Mouse (Mus musculus) layer of hippocampus, postnatal 25 days (tissue): ENCODE data around the gene Nfatc2. TPM values are rescaled to one million over a fixed set of nuclear protein-coding genes. Genes with fewer than 3 reads are reported as not detected.

Experiments used
- DNase-seq, 2 experiments: peaks; one replicate each; pipeline ENCODE4 v3.0.0; 2022; ENCODE audit warnings: mixed read lengths in 2 of 2, low spot score in 1 of 2; ENCODE audit errors: extremely low spot score in 1 of 2
- total RNA-seq, 2 experiments: library from RNA; stranded (reverse); gene quantifications; 2 replicates each; pipeline ENCODE4 v1.2.3; 2021

Gene Nfatc2
- total RNA-seq, result 10 to 100 TPM; 16.1 to 21.6 TPM

DNA sequence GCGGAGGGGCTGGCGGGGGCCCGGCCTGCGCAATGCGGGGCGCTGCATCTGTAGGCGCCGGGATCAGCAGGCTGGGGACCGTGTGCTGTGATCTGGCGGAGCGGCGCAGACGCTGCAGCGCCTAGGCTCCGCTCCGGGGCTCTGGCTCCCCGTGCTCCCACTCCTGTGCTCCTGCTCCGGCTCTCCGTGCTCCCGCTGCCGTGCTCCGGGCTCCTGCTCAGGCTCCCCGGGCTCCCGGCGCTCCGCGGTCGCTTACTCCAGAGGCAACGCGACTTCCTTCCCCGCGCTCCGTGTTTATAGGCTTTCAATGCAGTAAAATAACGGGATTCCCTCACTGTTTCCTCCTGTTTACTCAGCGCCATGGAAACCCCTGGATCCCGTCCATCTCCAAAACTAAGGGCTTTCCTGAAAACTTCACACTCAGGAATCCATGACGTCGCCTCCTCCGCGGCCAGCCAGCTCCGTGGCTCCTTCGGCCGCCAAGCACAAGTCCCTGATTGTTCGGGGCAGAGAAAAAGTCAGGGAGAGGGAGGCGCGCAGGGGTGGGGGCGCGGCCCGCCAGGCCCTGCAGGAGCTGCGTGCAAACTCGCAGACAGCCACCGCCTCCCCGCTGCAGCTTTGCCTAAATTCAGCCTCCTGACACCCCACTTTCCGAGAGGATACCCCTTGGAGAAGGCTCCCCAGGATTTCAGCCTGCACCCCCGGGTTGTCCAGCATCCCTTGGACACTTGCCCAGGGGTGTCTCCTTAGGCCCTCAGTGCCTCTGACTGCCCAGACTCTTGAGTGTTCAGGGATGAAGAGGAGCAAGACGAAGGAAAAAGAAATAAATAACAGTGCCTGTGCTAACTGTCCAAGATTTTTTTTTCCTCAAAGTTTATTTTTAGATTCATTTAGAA, at the start of gene Nfatc2:
TSS of gene Nfatc2 (minus strand) at position 167 of the 896 bp plus-strand sequence.
- peak; percentile 59 to 63 for DNase-seq

DNA sequence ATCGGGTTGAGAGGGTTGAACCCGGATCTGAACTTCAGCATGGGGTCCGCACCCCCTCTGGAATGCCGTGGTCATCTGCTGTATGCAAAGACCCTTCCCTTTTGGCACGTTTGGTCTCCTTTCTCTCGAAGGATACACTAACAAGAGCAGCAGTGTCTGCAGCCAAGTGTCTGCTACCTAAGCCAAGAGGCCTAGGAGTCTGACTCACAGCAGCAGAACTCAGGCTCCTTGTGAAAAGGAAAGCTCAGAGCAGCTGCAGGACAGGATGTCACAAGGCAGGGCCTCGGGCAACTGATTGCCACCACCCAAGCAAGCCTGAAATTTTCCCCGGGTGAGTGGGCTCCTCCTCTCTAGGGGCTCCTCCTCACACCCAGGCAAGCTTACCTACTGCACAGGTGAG, 46.7 kb upstream of the Nfatc2 start:
- DNase-seq, result no peak

DNA sequence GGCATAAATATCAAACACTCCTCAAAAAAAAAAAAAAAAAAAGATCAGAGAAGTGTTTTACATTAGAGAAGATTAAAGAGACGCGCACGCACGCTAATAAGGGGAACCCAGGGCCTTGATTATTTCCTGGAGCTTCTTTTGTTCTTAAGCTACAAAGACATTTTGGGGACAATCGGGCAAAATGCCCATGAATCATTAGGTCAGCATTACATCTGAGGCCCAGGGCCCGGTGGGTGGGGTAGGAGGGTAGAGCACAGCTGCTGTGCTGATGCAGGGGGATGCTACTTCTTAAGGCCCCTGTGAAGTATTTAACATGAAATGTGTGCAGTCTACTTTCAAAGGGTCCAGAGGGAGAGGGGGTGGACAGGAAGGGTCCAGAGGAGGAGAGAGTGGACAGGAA, 43.4 kb upstream of the Nfatc2 start:
- no peak for DNase-seq

DNA sequence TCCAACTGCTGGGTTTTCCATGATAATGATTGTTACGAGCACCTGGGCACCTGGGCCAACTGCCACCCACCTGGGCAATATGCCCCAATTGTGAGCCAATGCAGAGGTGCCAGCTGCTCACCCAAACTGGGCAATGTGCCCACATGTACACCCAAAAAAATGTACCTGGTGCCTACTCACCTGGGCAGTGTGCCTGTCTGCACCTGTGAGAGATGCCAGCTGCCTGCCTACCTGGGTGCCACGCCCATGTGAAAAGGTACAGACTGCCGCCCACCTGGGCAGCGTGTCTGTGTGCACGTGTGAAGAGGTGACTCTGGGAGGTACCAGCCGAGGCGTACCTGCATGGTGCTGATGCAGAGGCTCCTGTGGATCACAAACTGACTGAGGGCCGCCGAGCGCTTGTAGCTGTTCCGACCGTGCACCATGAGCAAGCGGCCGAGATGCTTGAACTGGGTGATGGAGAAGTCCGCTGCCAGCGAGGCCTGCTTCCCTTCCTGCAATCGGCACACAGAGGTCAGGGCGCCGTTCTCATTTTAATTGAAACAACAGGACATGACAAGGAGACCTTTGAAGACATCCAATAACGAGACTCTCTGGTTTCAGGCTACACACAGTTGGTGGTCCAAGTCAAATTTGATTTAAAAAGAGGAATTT, 42.2 kb upstream of the Nfatc2 start:
- DNase-seq, result no peak

DNA sequence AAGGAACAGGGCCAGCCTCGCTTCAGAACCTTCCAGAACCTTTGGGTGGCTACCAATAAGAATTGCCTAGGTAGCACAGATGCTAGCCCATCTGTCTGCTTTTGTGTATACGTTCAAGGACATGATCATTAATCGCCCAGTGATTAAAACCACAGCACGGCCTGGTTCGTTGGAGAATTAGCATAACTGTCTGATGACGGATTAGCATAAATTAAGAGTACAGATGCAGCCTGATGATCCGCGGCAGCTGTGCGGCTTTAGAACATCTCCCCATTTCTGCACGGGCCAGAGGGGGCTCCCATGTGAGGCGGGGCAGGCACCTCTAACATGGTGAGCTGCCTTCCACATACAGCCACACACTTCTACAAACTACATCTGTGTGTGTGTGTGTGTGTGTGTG, 40.7 kb upstream of the Nfatc2 start:
- DNase-seq, result no peak

DNA sequence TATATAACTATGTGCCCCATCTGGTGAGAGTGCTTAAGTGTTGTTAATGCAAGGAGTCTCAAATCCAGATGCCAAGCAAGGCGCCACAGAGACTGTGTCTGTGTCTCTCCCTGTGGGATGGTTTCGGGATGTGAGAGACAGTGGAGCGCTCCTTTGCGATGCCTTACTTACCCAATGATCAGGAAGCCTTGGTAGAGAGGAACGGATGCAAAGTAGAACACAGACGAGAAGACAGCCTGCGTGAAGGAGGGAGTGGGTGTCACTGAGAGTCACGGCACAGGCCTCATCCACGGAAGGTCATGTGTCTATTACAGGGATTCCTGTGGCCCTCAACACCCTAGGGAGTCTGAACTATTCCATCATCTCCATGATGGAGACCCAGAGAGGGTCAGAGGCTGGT, 39.0 kb upstream of the Nfatc2 start:
- no peak for DNase-seq

DNA sequence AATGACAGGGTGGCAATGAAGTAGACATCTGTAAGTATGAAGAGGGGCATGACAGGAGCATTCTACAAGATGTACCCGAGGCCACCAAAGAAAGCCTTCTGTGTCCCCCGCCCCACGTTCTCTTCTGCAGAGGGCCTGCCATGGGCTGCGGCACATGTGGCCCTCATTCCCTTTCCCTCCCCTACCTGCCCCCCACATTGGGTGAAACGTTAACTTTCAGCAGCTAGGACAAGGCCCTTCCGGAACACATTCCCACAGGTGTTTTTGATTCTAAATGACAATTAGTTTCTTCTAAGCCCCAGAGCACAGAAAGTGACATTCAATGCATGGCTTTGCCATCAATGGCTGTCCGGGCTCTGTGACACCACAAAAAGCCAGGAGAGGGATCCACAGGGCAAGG, 33.4 kb upstream of the Nfatc2 start:
- DNase-seq, result no peak

DNA sequence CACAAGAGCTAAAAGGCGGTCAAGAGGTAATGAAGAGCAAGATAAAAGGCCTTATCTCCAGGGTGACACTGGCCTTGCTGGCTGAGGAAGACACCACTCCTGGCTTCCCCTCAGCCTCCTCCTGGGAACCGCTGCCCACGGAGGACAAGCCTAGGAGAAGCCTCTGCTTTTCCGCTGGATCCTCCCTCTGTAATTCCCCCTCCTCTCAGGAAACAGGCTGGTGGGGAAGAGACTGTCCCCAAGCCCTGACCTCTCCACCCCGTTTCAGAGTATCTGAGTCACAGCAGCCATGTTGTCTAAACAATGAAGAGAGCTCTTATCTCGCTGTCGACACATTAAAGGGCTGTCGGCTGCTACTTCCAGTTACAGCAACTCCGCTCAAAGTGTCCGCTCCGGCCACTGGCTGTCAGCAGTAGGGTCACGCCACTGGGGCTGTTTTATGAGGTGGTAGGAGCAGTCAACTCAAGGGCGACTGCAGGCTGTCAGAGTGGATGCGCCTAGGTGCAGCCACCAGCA, 31.9 kb upstream of the Nfatc2 start:
- DNase-seq, result no peak

DNA sequence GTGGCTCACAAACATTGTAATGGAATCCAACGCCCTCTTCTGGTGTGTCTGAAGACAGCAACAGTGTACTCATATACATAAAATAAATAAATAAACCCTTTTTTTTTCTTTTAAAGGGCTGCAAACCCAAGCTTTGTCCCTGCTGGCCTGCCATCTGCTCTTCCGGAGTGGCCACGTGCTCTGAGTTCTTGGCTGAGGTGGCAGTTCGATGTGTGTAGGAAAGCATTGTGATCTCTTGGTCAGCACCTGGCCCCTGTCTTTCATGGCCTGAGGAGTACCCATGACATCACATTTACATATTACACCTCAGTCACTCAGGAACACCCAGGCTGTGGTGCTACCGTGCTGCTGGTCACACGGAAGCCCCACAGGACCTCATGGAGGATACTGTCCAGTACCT, 31.1 kb upstream of the Nfatc2 start:
- DNase-seq, result no peak

DNA sequence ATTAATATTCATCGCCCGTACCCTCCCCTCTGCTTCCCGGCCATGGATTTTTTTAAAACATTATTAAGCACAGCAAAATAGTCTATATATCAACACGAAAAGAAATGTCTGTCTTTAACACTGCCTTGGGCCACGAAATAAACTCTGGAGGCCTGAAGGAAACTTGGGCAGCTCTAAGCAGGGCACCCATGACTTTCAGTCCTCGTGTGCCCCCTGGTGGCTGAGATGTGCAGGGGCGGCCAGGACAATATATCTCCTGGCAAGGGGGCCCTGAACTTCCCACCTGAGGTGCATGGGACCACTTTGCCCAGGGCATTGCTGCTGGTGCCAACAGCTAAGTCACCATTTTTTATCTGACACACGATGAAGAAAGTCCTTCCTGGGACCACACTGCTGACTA, 27.3 kb upstream of the Nfatc2 start:
- DNase-seq, result peak; percentile 74 to 94

DNA sequence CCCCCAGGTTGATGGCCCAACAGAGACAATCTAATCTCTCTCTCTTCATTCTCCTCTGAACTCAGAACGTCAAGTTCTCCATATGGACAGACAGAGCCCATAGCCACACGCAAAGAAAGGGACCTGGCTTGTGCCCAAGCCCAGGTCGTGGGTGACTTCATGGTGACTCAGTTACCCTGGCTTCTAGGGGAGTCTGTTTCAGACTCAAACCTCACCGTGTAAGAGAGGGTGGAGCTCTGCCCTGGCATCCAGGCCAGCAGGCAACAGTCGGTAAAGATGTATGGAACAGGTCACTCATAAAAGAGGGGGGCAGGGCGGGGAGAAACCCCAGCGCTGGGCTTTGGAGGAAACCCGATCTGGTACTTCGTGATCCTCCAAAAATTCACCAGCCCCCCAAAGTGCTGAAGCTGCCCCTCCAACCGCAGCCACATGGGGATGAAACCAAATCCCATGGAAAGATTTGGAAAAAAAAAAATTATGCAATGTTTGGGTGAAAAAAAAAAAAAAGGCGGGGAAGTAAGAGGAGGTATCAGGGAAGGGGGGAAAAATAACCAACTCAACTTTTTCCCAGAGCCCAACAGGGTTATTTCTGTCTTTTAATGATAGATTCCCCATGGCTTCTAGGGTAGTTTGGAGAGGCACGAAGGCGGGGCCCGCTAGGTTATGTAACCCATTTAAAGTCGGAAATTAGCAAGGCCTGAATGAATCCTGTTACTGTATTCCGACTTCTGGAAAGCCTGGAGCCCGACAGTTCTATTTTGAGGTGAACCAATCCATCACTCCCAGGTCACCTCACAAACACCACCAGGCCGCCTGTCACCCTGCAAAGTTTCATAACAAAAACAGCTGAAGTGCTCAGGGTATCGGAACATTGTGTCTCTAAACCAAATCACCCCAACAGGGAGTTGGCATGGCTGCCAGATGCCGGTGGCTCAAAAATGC, 26.6 kb upstream of the Nfatc2 start:
- no peak for DNase-seq

DNA sequence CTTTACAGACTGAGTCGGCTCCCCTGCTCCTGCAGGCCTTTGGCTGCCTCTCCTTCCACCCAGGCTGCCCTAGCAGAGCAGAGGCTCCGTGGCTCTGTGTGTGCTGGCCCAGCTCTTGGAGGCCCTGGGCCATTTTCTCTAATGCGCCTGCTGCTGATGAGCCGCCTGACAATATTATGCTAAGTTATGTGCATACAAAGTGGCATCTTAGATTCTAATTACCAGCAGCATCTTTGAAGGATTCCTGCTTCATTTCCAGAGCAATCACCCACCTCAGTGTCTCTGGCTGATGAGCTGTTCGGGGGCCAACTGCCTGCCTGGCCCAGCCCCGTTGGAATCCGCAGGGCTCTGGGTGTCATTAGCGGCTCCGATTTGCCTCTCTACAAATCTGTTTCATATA, 24.9 kb upstream of the Nfatc2 start:
- no peak for DNase-seq

DNA sequence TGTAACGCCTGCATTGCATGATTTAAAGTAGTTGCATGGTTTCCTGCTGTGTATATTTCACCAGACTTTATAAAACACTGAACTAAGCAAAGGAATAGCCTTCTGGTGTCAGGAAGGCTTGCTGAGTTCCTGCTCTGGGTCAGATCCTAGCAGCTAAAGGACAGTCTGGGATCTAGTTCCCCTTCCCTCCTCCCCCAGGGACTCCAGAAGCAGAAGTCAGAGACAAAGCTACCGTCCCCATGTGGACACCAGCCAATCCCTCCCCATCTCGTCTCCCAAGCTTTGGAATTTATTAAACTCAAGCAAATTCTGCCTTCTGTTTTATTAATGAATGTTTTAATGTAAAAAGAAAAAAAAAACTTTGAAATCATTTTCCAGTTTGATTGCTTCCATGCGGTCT, 23.6 kb upstream of the Nfatc2 start:
- no peak for DNase-seq

DNA sequence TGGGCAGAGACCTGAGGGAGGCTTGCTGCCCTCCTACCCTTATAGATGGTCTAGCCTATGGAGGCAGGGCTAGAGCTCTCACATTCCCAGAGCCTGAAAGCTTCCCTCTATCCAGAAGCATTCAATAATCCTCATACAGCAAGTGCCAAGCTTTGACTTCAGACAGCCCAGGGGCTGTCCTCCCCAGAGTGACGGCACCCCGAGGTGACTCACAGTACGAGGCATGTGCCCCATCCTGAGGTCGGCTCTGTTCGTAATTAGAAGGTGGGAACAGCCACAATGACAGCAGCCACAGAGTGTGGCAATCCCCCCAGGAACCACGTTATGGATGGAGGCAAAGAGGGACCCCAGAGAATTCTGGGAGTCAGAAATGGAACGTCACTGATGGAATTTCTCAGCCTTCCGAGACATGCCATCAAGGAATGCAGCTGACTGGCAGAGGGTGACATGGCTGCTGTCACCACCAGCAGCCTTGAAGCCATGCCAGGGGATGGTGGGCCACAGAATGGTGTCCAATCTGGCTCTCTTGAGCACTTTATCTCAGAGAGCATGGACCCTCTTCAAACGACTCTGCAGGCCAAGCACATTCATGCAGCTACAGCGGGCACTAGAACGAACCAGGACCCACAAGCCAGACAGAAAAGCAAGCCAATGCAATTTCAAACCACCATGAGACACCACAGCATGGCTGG, 19.8 kb upstream of the Nfatc2 start:
- no peak for DNase-seq

DNA sequence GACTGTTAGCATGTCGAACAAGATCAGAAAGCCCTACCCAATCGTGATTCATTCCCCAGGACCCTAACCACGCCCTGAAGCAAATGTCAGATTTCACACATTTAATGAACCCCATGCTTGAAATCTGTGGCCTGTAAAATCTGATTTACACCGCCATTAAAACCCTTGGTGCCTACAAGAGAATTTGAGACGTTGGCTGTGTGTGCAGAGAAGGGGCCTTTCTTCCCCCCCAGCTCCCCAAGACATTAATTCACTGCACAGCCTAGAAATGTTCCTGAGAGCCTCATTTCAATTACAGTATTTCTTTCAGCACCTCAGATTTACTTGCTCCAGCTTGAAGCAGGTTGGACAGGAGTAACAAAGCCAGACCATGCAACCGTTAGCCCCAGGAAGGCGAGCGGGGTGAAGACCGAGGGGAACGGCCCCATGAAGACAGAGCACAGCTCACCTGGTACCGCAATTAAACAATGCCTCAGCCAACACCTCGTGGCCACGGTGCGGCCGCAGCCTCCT, 16.8 kb upstream of the Nfatc2 start:
- DNase-seq, result no peak

DNA sequence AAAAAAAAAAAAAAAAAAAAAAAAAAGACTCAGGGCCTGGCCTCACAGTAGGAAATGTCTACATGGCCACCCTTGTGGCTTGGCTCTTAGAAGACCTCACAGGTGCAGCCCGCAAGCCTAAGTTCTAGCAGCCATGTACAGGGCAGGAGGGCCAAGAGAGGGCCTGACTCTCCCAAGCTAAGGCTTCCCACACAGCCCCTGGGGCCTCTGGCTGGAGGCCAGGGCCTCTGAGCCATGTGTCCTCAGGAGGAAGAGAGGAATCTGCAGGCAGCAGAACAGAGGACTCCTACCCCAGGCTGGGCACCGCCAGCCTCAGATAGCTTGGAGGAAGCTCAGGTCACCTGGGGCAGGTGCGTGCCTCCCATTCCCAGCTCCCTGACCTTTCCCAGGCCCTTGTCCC, 13.7 kb upstream of the Nfatc2 start:
- DNase-seq, result no peak

DNA sequence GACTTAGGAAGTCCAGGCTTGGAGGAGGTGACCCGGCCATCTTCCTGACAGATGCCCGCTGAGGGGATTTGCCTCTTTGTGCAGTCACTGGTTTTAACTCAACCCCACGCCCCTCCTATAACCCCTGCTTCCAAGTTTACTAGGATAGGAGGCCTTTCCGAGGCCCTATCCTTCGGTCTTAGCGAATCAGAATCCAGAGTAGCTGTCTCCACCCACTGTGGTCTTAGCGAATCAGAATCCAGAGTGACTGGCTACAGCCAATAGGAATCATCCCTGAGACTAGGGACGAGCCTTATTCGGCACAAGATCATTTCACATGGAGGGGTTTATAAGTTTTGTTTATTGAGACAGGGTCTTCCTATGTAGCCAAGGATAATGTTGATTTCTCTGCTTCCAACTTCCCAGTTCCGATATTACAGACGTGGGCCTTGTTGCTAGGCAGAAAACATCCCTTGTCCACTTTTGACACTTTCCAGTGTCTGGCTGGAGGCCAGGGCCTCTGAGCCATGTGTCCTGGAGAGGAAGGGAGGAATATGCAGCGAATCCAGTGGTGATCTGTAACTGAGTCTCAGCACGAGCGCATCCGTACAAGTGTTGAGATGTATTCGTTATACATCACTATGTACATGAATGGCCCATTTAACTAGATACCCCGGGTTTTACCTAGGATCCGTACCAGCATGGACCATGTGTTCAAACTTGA, 12.9 kb upstream of the Nfatc2 start:
- no peak for DNase-seq

DNA sequence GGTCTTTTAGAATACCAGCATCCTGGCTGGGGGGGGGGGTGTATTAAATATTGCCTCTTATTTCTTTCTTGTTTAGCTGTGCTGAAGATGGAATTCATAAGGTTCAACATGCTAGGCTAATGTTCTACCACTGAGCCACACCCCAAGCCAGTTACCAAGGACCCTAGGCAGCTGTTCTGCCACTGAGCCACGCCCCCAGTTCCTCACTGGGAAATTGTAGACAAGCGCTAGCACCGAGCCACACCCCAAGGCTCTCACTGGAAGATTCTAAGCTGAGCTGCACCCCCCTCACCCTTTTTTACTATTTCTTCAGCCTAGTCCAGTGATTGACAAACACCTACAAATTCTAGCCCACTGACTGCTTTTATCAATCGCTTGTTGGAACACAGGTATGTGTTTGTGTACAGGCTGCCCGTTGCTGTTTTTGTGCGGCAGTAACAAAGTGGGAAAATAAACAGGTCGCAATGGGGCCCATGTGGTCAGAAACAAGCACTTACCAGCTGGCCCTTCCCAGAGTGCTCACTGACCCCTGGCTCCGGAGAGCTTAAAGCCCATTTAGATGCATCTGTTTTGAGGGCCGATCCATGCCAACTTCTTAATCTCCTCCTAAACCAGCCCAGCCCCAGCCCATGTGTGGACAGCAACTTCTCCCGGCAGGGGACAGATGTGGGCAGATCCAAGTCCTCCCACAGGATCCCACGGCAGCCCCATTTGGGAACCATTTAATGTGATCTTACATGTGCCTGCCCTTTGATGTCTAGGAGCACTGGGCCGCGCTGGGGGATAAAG, 11.8 kb upstream of the Nfatc2 start:
- no peak for DNase-seq
